Mouse (Mus musculus): ENCODE measurements around the gene Fhl5. TPM values are rescaled to one million over a fixed set of nuclear protein-coding genes. Genes with fewer than 3 reads are reported as not detected.

Gene Fhl5
- polyA plus RNA-seq (2014; fragmentation: Illumina TruSeq; extraction: RNeasy Lipid Tissue Mini Kit (QIAGEN cat#74804); ENCODE audit: low read depth, low replicate concordance): 1.1 TPM

DNA sequence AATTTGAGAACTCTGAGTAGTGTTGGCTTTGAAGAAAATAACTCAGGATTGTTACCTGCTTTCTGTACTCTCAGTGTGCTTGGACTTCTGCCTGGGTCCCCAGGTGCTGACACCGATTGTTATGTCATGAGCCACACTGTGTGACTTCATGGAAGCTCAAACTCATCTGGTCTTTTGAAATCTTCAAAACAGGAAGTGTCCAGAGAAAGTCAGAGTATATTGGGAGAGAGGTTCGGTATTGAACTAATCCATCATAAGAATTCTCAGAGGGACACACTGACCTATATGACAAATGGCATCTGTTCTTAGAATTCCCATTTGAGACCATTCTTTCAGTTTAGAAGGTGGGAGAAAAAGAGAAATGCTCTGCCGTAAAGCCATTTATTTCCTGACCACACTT lies at the start of gene Fhl5:
TSS of gene Fhl5 (minus strand) at position 101 of the 400 bp plus-strand sequence.

DNA sequence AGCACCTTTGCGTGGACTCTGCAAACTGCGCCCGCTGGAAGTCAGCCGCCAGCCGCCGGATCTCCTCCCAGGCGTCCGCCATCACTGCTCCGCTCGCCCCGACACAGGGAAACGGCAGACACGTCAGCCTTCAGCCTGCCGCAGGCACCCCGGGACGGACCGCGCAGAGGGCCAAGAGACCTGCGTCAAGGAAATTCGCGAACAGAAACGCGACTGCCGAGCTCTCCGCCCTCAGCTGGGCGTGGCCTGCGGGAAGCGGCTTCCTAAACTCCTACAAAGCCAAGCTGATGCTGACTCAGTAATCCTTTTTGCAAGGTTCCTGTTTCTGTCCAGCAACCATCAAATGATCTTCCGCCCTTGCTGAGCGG lies 39.0 kb upstream of the Fhl5 start, which contains the start of gene Ufl1:
TSS of gene Ufl1 (minus strand) at position 151 of the 368 bp plus-strand sequence.

Other genes starting within 250 kb of the Fhl5 start
- 77.4 TPM for gene Ufl1, start 38.9 kb upstream of the Fhl5 start, polyA plus RNA-seq (2014; fragmentation: Illumina TruSeq; extraction: RNeasy Lipid Tissue Mini Kit (QIAGEN cat#74804); ENCODE audit: low read depth, low replicate concordance)